Mouse (Mus musculus): ENCODE results near the gene Arpc5. TPM values are rescaled to one million over a fixed set of nuclear protein-coding genes. Genes with fewer than 3 reads are reported as not detected.
A peak's percentile ranks its signal among the peaks of the same experiment; 100 is the strongest.

Arpc5 gene
- 190 and 261 TPM in 2 replicates for polyA plus RNA-seq (2011; ENCODE audit: insufficient read length, low read depth, missing spikeins)

DNA sequence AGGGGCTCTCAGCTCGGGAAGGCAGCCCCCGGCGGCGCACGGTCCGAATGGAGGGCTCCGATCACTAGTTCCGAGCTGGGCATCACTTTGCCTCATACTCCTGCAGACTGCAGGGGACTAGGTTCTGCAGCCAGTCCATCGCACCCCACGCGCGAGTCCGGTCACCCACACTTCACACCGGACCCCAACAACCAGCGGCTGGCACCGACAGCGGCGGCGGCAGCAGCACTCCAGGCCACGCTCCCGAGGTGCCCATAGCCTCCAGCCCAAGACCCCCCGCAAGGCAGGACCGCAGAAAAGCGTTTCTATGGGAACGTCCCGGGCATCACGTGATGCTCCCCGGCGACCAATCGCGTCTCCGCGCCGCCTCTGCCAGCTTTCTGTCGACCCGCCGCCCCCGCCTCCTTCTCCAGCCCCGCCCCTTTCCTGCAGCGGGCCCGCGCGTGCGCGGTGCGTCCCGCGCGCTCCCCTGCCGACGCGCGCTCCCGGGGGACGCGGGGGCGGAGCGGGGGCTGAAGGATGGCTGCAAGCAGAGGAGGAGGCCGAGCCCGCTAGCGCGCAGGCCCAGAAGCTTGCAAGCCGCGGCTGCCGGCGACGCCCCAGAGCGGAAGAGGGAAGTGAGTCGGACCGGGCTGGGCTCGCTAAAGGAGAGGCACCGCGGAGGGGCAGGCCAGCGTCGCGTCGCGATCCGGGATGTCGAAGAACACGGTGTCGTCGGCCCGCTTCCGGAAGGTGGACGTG lies at the start of gene Arpc5, which contains the start of gene Rgl1:
Gene Arpc5, plus strand, starts transcription at position 511 of the 741 bp plus-strand sequence.
Gene Rgl1, minus strand, starts transcription at position 320 of the 741 bp plus-strand sequence.
- Histone ChIP-seq H3K4me3 (ENCODE audit: insufficient read depth, low read length) (peak within 1 kb of the TSS; percentile 90), H3K27ac (ENCODE audit: insufficient read depth, low read length) (peak within 1 kb of the TSS; percentile 57), H3K4me1 (ENCODE audit: control insufficient read depth, insufficient read depth, low read length) (peaks cover 7% of the 10 kb centered on the region)
- peak; percentile 98 for TF ChIP-seq POLR2A (IDR thresholded peaks at IDR 0.05; ENCODE audit: low read depth, low read length)
- no peak for TF ChIP-seq CTCF (IDR thresholded peaks at IDR 0.05; ENCODE audit: borderline replicate concordance, insufficient read depth, low read length)

DNA sequence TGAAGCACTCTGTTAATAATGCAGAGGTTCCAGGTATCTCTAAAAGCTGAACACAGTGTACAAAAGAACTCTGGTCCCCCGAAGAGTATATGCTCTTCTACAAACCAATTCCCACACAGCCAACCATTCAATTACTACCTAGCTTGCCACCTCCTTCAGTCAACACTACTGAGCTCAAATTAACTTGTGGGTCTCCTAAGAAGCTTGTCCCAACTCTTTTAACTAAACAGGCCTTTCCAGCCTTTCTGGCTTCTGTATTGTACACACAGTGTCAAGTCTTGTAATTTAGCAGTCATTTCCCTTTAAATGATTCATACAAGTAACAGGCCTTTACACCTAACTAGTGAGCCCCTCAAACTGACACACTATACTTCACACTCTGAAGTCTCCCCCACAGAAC lies 49.0 kb upstream of the Arpc5 start:
- no peak overlapping the region for H3K27ac ChIP-seq (ENCODE audit: insufficient read depth, low read length)
- H3K4me3 ChIP-seq (ENCODE audit: insufficient read depth, low read length), result no peak overlapping the region
- no peak for TF ChIP-seq POLR2A (IDR thresholded peaks at IDR 0.05; ENCODE audit: low read depth, low read length)
- no peak for TF ChIP-seq CTCF (IDR thresholded peaks at IDR 0.05; ENCODE audit: borderline replicate concordance, insufficient read depth, low read length)
- H3K4me1 ChIP-seq (ENCODE audit: control insufficient read depth, insufficient read depth, low read length), result no peaks in the 10 kb centered on the region

DNA sequence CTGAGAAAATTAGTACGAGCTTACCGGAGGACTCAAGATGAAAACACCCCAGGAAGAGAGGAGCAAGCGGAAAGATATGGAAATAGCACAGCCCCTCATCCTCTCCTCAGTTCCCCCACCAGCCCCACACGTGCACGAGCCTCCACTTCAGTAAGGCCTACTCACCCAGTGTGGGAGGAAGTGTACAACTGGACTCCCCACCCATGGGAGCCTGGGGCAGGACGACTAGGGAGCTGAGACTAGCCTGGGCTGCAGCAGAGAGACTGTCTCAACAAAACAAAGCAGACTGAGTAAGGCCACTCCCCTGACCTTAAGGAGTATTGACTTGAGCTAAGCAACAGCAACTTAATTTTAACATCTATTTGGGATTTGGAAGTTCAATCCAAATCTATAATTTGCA lies 48.1 kb upstream of the Arpc5 start:
- Histone ChIP-seq H3K27ac (ENCODE audit: insufficient read depth, low read length) (no peak overlapping the region), H3K4me1 (ENCODE audit: control insufficient read depth, insufficient read depth, low read length) (no peaks in the 10 kb centered on the region), H3K4me3 (ENCODE audit: insufficient read depth, low read length) (no peak overlapping the region)
- TF ChIP-seq POLR2A (IDR thresholded peaks at IDR 0.05; ENCODE audit: low read depth, low read length), result no peak
- TF ChIP-seq CTCF (IDR thresholded peaks at IDR 0.05; ENCODE audit: borderline replicate concordance, insufficient read depth, low read length), result no peak

DNA sequence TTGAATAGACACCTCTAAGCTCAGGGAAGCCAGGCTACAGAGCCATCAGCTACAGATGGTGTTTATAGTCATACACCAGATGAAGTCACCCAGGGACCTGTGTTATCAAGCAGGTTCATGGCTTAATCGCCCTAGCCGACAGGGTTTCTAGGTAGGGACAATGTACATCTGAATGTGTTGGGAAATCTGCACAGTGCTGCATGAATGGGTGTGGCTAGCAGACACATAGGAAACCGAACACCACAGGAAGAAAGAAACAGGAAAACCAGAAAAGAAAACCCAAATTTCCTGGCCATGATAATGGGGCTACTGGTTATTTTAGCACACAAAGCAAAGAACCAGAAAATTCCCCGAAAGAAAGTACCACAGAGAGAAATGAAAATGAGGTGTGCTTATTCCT lies 45.4 kb upstream of the Arpc5 start:
- no peak overlapping the region for H3K27ac ChIP-seq (ENCODE audit: insufficient read depth, low read length)
- H3K4me3 ChIP-seq (ENCODE audit: insufficient read depth, low read length), result no peak overlapping the region
- no peak for TF ChIP-seq POLR2A (IDR thresholded peaks at IDR 0.05; ENCODE audit: low read depth, low read length)
- TF ChIP-seq CTCF (IDR thresholded peaks at IDR 0.05; ENCODE audit: borderline replicate concordance, insufficient read depth, low read length), result no peak
- no peaks in the 10 kb centered on the region for H3K4me1 ChIP-seq (ENCODE audit: control insufficient read depth, insufficient read depth, low read length)

DNA sequence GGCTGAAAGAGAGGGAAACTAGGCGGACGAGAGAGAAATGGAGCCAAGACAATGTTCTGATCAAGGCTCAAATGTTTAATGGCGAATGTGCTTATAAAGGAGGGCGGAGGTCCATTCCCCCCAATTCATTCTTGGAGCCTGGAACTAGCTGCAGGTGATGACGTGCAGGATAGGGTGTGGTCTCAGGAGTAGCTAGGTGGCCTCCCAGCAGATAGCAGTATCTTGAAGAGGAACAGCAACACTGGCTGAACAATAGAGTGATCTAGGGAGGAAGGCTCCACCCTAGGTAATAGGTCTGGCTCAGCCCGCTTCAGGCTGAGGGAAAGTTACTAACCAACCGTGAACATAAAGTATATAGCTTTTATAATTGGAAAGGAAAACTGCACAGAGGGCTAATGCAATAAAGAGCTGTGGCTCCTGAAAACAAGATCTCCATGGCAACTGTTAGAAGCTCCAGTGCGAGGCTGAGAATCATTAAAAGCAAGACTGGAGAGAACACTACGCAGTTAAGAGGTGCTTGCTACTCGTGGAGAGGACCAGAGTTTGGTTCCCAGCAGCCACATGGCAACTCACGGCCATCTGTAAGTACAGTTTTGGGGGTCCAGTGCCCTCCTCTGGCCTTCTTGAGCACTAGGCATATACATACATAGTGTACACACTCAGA lies 44.7 kb upstream of the Arpc5 start:
- Histone ChIP-seq H3K27ac (ENCODE audit: insufficient read depth, low read length) (no peak overlapping the region), H3K4me1 (ENCODE audit: control insufficient read depth, insufficient read depth, low read length) (no peaks in the 10 kb centered on the region), H3K4me3 (ENCODE audit: insufficient read depth, low read length) (no peak overlapping the region)
- TF ChIP-seq POLR2A (IDR thresholded peaks at IDR 0.05; ENCODE audit: low read depth, low read length), result no peak
- no peak for TF ChIP-seq CTCF (IDR thresholded peaks at IDR 0.05; ENCODE audit: borderline replicate concordance, insufficient read depth, low read length)

DNA sequence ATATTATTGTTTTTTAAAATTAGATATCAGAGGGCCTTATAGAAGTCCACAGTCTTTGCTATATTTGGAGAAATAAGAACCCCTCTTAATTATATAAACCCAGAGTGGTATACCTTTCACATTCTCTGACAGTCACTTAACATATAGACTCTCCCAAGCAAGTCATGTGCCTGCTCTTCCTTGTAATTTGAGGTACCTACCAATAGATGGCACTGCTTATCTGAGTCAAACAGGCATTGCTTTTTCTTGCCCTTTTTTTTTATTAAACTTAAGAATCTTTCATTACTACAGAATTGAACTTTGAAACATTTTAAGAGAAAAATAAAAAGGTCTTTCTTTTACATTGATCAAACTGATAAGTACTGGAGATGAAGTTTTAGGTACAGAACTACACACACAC lies 42.1 kb upstream of the Arpc5 start:
- H3K27ac ChIP-seq (ENCODE audit: insufficient read depth, low read length), result no peak overlapping the region
- no peaks in the 10 kb centered on the region for H3K4me1 ChIP-seq (ENCODE audit: control insufficient read depth, insufficient read depth, low read length)
- no peak overlapping the region for H3K4me3 ChIP-seq (ENCODE audit: insufficient read depth, low read length)
- no peak for TF ChIP-seq POLR2A (IDR thresholded peaks at IDR 0.05; ENCODE audit: low read depth, low read length)
- no peak for TF ChIP-seq CTCF (IDR thresholded peaks at IDR 0.05; ENCODE audit: borderline replicate concordance, insufficient read depth, low read length)

DNA sequence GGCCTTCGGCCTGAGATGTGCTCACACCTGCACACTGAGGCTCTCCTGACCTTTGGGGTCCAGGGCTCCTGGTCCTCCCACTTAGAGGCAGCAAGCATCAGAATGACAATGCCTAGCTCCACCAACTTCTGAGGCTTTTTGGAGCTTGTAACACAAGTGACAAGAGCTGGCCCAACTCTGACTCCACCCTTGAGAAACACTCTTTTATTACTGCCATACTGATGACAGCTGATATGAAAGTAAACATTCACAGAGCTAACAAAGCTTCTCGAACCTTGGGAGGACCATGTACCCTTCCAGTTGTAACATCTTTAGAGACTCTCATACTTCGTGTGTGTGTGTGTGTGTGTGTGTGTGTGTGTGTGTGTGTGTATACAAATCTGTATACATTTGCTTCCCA lies 40.2 kb upstream of the Arpc5 start:
- H3K4me1 ChIP-seq (ENCODE audit: control insufficient read depth, insufficient read depth, low read length), result no peaks in the 10 kb centered on the region
- no peak for TF ChIP-seq POLR2A (IDR thresholded peaks at IDR 0.05; ENCODE audit: low read depth, low read length)
- no peak for TF ChIP-seq CTCF (IDR thresholded peaks at IDR 0.05; ENCODE audit: borderline replicate concordance, insufficient read depth, low read length)

GRCm38 (mm10) chr1:152727604-152728236 lies 38.6 kb upstream of the Arpc5 start:
- no peak overlapping the region for H3K4me3 ChIP-seq (ENCODE audit: insufficient read depth, low read length)
- H3K4me1 ChIP-seq (ENCODE audit: control insufficient read depth, insufficient read depth, low read length), result no peaks in the 10 kb centered on the region
- TF ChIP-seq CTCF (IDR thresholded peaks at IDR 0.05; ENCODE audit: borderline replicate concordance, insufficient read depth, low read length) (no peak), POLR2A (IDR thresholded peaks at IDR 0.05; ENCODE audit: low read depth, low read length) (no peak)
- no peak overlapping the region for H3K27ac ChIP-seq (ENCODE audit: insufficient read depth, low read length)

More for the DNA sequence above, 40.2 kb upstream of the Arpc5 start:
- Histone ChIP-seq H3K4me3 (ENCODE audit: insufficient read depth, low read length) (no peak overlapping the region), H3K27ac (ENCODE audit: insufficient read depth, low read length) (no peak overlapping the region)

GRCm38 (mm10) chr1:152738793-152739192 lies 27.5 kb upstream of the Arpc5 start:
- Histone ChIP-seq H3K4me1 (ENCODE audit: control insufficient read depth, insufficient read depth, low read length) (no peaks in the 10 kb centered on the region), H3K27ac (ENCODE audit: insufficient read depth, low read length) (no peak overlapping the region), H3K4me3 (ENCODE audit: insufficient read depth, low read length) (no peak overlapping the region)
- TF ChIP-seq POLR2A (IDR thresholded peaks at IDR 0.05; ENCODE audit: low read depth, low read length) (no peak), CTCF (IDR thresholded peaks at IDR 0.05; ENCODE audit: borderline replicate concordance, insufficient read depth, low read length) (no peak)
